Mouse (Mus musculus) liver, embryonic 14 days (tissue): Measurements from ENCODE around the gene Opn4. TPM values are rescaled to one million over a fixed set of nuclear protein-coding genes. Genes with fewer than 3 reads are reported as not detected.

ENCODE experiments used
- polyA plus RNA-seq: library from polyadenylated mRNA; depleted of rRNA; stranded (reverse); fragments of >200 nt; gene quantifications from 2 replicates; pipeline ENCODE4 v1.2.3, GENCODE M21; 2012; rRNA removed

The Opn4 gene
- not detected in 2 replicates for polyA plus RNA-seq

GRCm38 (mm10) chr14:34599941-34600340 lies at the start of gene Opn4:
Gene Opn4, minus strand, starts transcription at chr14:34600142.

GRCm38 (mm10) chr14:34588498-34588897 lies 11.4 kb downstream of the Opn4 start, which contains the start of gene Ldb3:
Gene Ldb3, minus strand, starts transcription at chr14:34588682.

Other genes starting within 250 kb of the Opn4 start
- not detected in 2 replicates for gene Fam25c, start 244.7 kb downstream of the Opn4 start, polyA plus RNA-seq
- gene Sncg, start 225.4 kb downstream of the Opn4 start, polyA plus RNA-seq, result 0.12 and 0.21 TPM in 2 replicates
- gene Mmrn2, start 224.7 kb downstream of the Opn4 start, polyA plus RNA-seq, result 1.2 and 1.3 TPM in 2 replicates
- 3.0 and 3.2 TPM in 2 replicates for gene Bmpr1a, start 96.8 kb downstream of the Opn4 start, polyA plus RNA-seq
- not detected in 2 replicates for gene 9230112D13Rik, start 77.3 kb downstream of the Opn4 start, polyA plus RNA-seq
- 0.06 and 0.88 TPM in 2 replicates for gene Ldb3, start 11.5 kb downstream of the Opn4 start, polyA plus RNA-seq
- 25.1 and 29.3 TPM in 2 replicates for gene Wapl, start 73.8 kb upstream of the Opn4 start, polyA plus RNA-seq
- 0.07 and 0.12 TPM in 2 replicates for gene Grid1, start 220.0 kb upstream of the Opn4 start, polyA plus RNA-seq